Mouse (Mus musculus): ENCODE results near the gene Ctrl. TPM values are rescaled to one million over a fixed set of nuclear protein-coding genes. Genes with fewer than 3 reads are reported as not detected.
"Not testable (repeated sequence)": the region's sequence is repeated elsewhere in the genome, so short reads cannot be mapped to it uniquely, and the experiment has no call there.

Ctrl gene
- polyA plus RNA-seq (2015; fragmentation: Nextera tagmentation; extraction: Ambion mirVana) = 3.1 and 6.2 TPM in 2 replicates

GRCm38 (mm10) chr8:105933762-105934161, at the start of gene Ctrl:
Ctrl (minus strand) TSS chr8:105933862.
- 92% methylated on average over 2 of the region's 2 CpGs for WGBS
- H3K4me1 ChIP-seq (ENCODE audit: control insufficient read depth, insufficient read depth, low read length) = peaks cover 16% of the 10 kb centered on the region
- no peak for ATAC-seq
- no peak within 1 kb of the TSS for H3K9ac ChIP-seq (ENCODE audit: low read depth, low read length)
- no peak within 1 kb of the TSS for H3K4me3 ChIP-seq (ENCODE audit: low read length)
- no peak within 1 kb of the TSS for H3K4me2 ChIP-seq (ENCODE audit: low read depth, low read length)
- 0 out of 2 replicates have a peak, but pooled peaks cover 8% of the 10 kb centered on the region for H3K36me3 ChIP-seq (ENCODE audit: control insufficient read depth, insufficient read depth, low read length)
- no peaks in the 10 kb centered on the region for H3K9me3 ChIP-seq (ENCODE audit: control insufficient read depth, low read length)
- no peaks in the 10 kb centered on the region for H3K27me3 ChIP-seq (replicated peaks; ENCODE audit: control insufficient read depth, insufficient read depth, low read length)
- H3K27ac ChIP-seq (ENCODE audit: low read length) = no peak within 1 kb of the TSS

GRCm38 (mm10) chr8:105983406-105983805, 49.7 kb upstream of the Ctrl start:
- not testable (repeated sequence) for H3K9ac ChIP-seq (ENCODE audit: low read depth, low read length); ATAC-seq; H3K27ac ChIP-seq (ENCODE audit: low read length); H3K4me2 ChIP-seq (ENCODE audit: low read depth, low read length); H3K27me3 ChIP-seq (replicated peaks; ENCODE audit: control insufficient read depth, insufficient read depth, low read length); H3K4me1 ChIP-seq (ENCODE audit: control insufficient read depth, insufficient read depth, low read length); H3K36me3 ChIP-seq (ENCODE audit: control insufficient read depth, insufficient read depth, low read length); H3K4me3 ChIP-seq (ENCODE audit: low read length); H3K9me3 ChIP-seq (ENCODE audit: control insufficient read depth, low read length)
- 76% methylated on average over 11 of the region's 11 CpGs for WGBS

GRCm38 (mm10) chr8:105981146-105981545, 47.5 kb upstream of the Ctrl start:
- H3K4me3 ChIP-seq (ENCODE audit: low read length) = no peak overlapping the region
- no peaks in the 10 kb centered on the region for H3K27me3 ChIP-seq (replicated peaks; ENCODE audit: control insufficient read depth, insufficient read depth, low read length)
- H3K4me1 ChIP-seq (ENCODE audit: control insufficient read depth, insufficient read depth, low read length) = no peaks in the 10 kb centered on the region
- H3K9me3 ChIP-seq (ENCODE audit: control insufficient read depth, low read length) = no peaks in the 10 kb centered on the region
- 82% methylated on average over 1 of the region's 1 CpGs for WGBS
- no peak overlapping the region for H3K27ac ChIP-seq (ENCODE audit: low read length)
- no peaks in the 10 kb centered on the region for H3K36me3 ChIP-seq (ENCODE audit: control insufficient read depth, insufficient read depth, low read length)
- no peak overlapping the region for H3K9ac ChIP-seq (ENCODE audit: low read depth, low read length)
- H3K4me2 ChIP-seq (ENCODE audit: low read depth, low read length) = no peak overlapping the region
- no peak for ATAC-seq

- Histone ChIP-seq H3K9me3 (ENCODE audit: control insufficient read depth, low read length) (no peaks in the 10 kb centered on the region), H3K4me3 (ENCODE audit: low read length) (no peak within 1 kb of the TSS), H3K9ac (ENCODE audit: low read depth, low read length) (no peak within 1 kb of the TSS), H3K27me3 (replicated peaks; ENCODE audit: control insufficient read depth, insufficient read depth, low read length) (no peaks in the 10 kb centered on the region), H3K36me3 (ENCODE audit: control insufficient read depth, insufficient read depth, low read length) (no peaks in the 10 kb centered on the region), H3K4me1 (ENCODE audit: control insufficient read depth, insufficient read depth, low read length) (no peaks in the 10 kb centered on the region), H3K4me2 (ENCODE audit: low read depth, low read length) (no peak within 1 kb of the TSS), H3K27ac (ENCODE audit: low read length) (no peak within 1 kb of the TSS)
- WGBS = 89% methylated on average over 15 of the region's 15 CpGs
- ATAC-seq = no peak
These were observed 45.7 kb upstream of the Ctrl start, which contains the start of gene Dpep3 for GRCm38 (mm10) chr8:105979325-105979724. Dpep3 (minus strand) TSS chr8:105979429.

GRCm38 (mm10) chr8:105975363-105975762, 41.7 kb upstream of the Ctrl start:
- no peak overlapping the region for H3K4me3 ChIP-seq (ENCODE audit: low read length)
- no peak overlapping the region for H3K27ac ChIP-seq (ENCODE audit: low read length)
- no peaks in the 10 kb centered on the region for H3K4me1 ChIP-seq (ENCODE audit: control insufficient read depth, insufficient read depth, low read length)
- H3K4me2 ChIP-seq (ENCODE audit: low read depth, low read length) = no peak overlapping the region
- no peaks in the 10 kb centered on the region for H3K27me3 ChIP-seq (replicated peaks; ENCODE audit: control insufficient read depth, insufficient read depth, low read length)
- no peak for ATAC-seq
- H3K36me3 ChIP-seq (ENCODE audit: control insufficient read depth, insufficient read depth, low read length) = no peaks in the 10 kb centered on the region
- no peaks in the 10 kb centered on the region for H3K9me3 ChIP-seq (ENCODE audit: control insufficient read depth, low read length)
- 64% methylated on average over 7 of the region's 7 CpGs for WGBS
- H3K9ac ChIP-seq (ENCODE audit: low read depth, low read length) = no peak overlapping the region

- Histone ChIP-seq H3K27ac (ENCODE audit: low read length) (no peak overlapping the region), H3K27me3 (replicated peaks; ENCODE audit: control insufficient read depth, insufficient read depth, low read length) (no peaks in the 10 kb centered on the region), H3K9me3 (ENCODE audit: control insufficient read depth, low read length) (no peaks in the 10 kb centered on the region), H3K4me1 (ENCODE audit: control insufficient read depth, insufficient read depth, low read length) (peaks cover 7% of the 10 kb centered on the region; the same call in 1 of the 2 replicates), H3K9ac (ENCODE audit: low read depth, low read length) (no peak overlapping the region), H3K4me3 (ENCODE audit: low read length) (no peak overlapping the region), H3K36me3 (ENCODE audit: control insufficient read depth, insufficient read depth, low read length) (no peaks in the 10 kb centered on the region), H3K4me2 (ENCODE audit: low read depth, low read length) (no peak overlapping the region)
- WGBS = 76% methylated on average over 8 of the region's 8 CpGs
- no peak for ATAC-seq
These were observed 37.5 kb upstream of the Ctrl start for GRCm38 (mm10) chr8:105971019-105971720.

GRCm38 (mm10) chr8:105969367-105969766, 35.7 kb upstream of the Ctrl start:
- Histone ChIP-seq H3K9ac (ENCODE audit: low read depth, low read length) (no peak overlapping the region), H3K4me3 (ENCODE audit: low read length) (no peak overlapping the region), H3K36me3 (ENCODE audit: control insufficient read depth, insufficient read depth, low read length) (no peaks in the 10 kb centered on the region), H3K4me2 (ENCODE audit: low read depth, low read length) (no peak overlapping the region), H3K4me1 (ENCODE audit: control insufficient read depth, insufficient read depth, low read length) (peaks cover 13% of the 10 kb centered on the region; the same call in 1 of the 2 replicates), H3K27me3 (replicated peaks; ENCODE audit: control insufficient read depth, insufficient read depth, low read length) (no peaks in the 10 kb centered on the region), H3K27ac (ENCODE audit: low read length) (no peak overlapping the region), H3K9me3 (ENCODE audit: control insufficient read depth, low read length) (no peaks in the 10 kb centered on the region)
- WGBS = 68% methylated on average over 1 of the region's 1 CpGs
- ATAC-seq = no peak

- Histone ChIP-seq H3K27ac (ENCODE audit: low read length) (peak overlapping the region; percentile 77), H3K9me3 (ENCODE audit: control insufficient read depth, low read length) (no peaks in the 10 kb centered on the region), H3K9ac (ENCODE audit: low read depth, low read length) (peak overlapping the region; percentile 21; the same call in 1 of the 2 replicates), H3K4me2 (ENCODE audit: low read depth, low read length) (peak overlapping the region; percentile 83), H3K4me3 (ENCODE audit: low read length) (peak overlapping the region; percentile 79), H3K4me1 (ENCODE audit: control insufficient read depth, insufficient read depth, low read length) (peaks cover 13% of the 10 kb centered on the region; the same call in 1 of the 2 replicates), H3K27me3 (replicated peaks; ENCODE audit: control insufficient read depth, insufficient read depth, low read length) (no peaks in the 10 kb centered on the region), H3K36me3 (ENCODE audit: control insufficient read depth, insufficient read depth, low read length) (no peaks in the 10 kb centered on the region)
- 9% methylated on average over 19 of the region's 19 CpGs for WGBS
- ATAC-seq = peak; percentile 50
These were observed 33.1 kb upstream of the Ctrl start for GRCm38 (mm10) chr8:105966692-105967311.

- H3K27me3 ChIP-seq (replicated peaks; ENCODE audit: control insufficient read depth, insufficient read depth, low read length) = no peaks in the 10 kb centered on the region
- no peaks in the 10 kb centered on the region for H3K9me3 ChIP-seq (ENCODE audit: control insufficient read depth, low read length)
- H3K36me3 ChIP-seq (ENCODE audit: control insufficient read depth, insufficient read depth, low read length) = no peaks in the 10 kb centered on the region
- H3K4me1 ChIP-seq (ENCODE audit: control insufficient read depth, insufficient read depth, low read length) = peaks cover 13% of the 10 kb centered on the region; the same call in 1 of the 2 replicates
- peak within 1 kb of the TSS; percentile 84 for H3K9ac ChIP-seq (ENCODE audit: low read depth, low read length)
- ATAC-seq = peak; percentile 92
- peak within 1 kb of the TSS; percentile 81 for H3K27ac ChIP-seq (ENCODE audit: low read length)
- 1% methylated on average over 45 of the region's 47 CpGs for WGBS
- peak within 1 kb of the TSS; percentile 79 for H3K4me3 ChIP-seq (ENCODE audit: low read length)
- peak within 1 kb of the TSS; percentile 83 for H3K4me2 ChIP-seq (ENCODE audit: low read depth, low read length)
These were observed 32.3 kb upstream of the Ctrl start, which contains the start of gene Slc12a4 for GRCm38 (mm10) chr8:105965905-105966341. Slc12a4 (minus strand) TSS chr8:105966097.
